Mouse (Mus musculus) testis, adult 2 months (tissue): ENCODE results near the gene Arhgap31. TPM values are rescaled to one million over a fixed set of nuclear protein-coding genes. Genes with fewer than 3 reads are reported as not detected.

Experiments
- H3K27ac ChIP-seq: fragments of 200-500 bp; 2 replicates; pipeline ENCODE4 v1.5.1; 2012; ENCODE audit warnings: low read depth, low read length; ENCODE audit not compliant: control insufficient read depth, insufficient read depth
- H3K27me3 ChIP-seq: fragments of 200-500 bp; 2 replicates; pipeline ENCODE4 v1.6.1; 2012; ENCODE audit warnings: mild to moderate bottlenecking, low read length, moderate library complexity; ENCODE audit not compliant: control insufficient read depth, insufficient read depth
- H3K36me3 ChIP-seq: fragments of 200-500 bp; 2 replicates; pipeline ENCODE4 v1.6.1; 2012; ENCODE audit warnings: mild to moderate bottlenecking, low read length; ENCODE audit not compliant: control insufficient read depth, insufficient read depth
- H3K4me1 ChIP-seq: fragments of 200-500 bp; 2 replicates; pipeline ENCODE4 v1.6.1; 2012; ENCODE audit warnings: low read length; ENCODE audit not compliant: control insufficient read depth, insufficient read depth
- H3K4me3 ChIP-seq: fragments of 200-500 bp; 2 replicates; pipeline ENCODE4 v1.5.1; 2012; ENCODE audit warnings: low read depth, mild to moderate bottlenecking, low read length, moderate library complexity, mixed read lengths; ENCODE audit not compliant: control insufficient read depth
- CTCF ChIP-seq: fragments of 200-500 bp; IDR thresholded peaks from 2 replicates; pipeline ENCODE4 v1.5.1; 2012; ENCODE audit warnings: low read depth, mild to moderate bottlenecking, inconsistent platforms, low read length, moderate library complexity; ENCODE audit not compliant: control insufficient read depth, insufficient read depth, insufficient replicate concordance
- POLR2A ChIP-seq: fragments of 200-500 bp; IDR thresholded peaks from 2 replicates; pipeline ENCODE4 v1.6.1; 2012; ENCODE audit warnings: low read depth, mild to moderate bottlenecking, inconsistent platforms, low read length, moderate library complexity; ENCODE audit not compliant: control insufficient read depth
- polyA plus RNA-seq: library from polyadenylated mRNA; depleted of rRNA; stranded (reverse); fragments of >200 nt; gene quantifications from 2 replicates; pipeline ENCODE4 v1.2.3, GENCODE M21; 2012

Gene Arhgap31
- polyA plus RNA-seq, 1 experiment = 2.6 TPM

- Histone ChIP-seq H3K4me1 (no peaks in the 10 kb centered on the region), H3K27ac (no peak overlapping the region), H3K4me3 (no peak overlapping the region), H3K36me3 (no peaks in the 10 kb centered on the region), H3K27me3 (no peaks in the 10 kb centered on the region)
- TF ChIP-seq POLR2A (no peak), CTCF (no peak)
Measured at GRCm38 (mm10) chr16:38662575-38662974, 50.5 kb downstream of the Arhgap31 start.

- Histone ChIP-seq H3K36me3 (no peaks in the 10 kb centered on the region), H3K4me3 (no peak overlapping the region), H3K4me1 (peaks cover 11% of the 10 kb centered on the region), H3K27me3 (no peaks in the 10 kb centered on the region), H3K27ac (no peak overlapping the region; the same call in 1 of the 2 replicates)
- TF ChIP-seq CTCF (no peak), POLR2A (no peak)
Measured at GRCm38 (mm10) chr16:38654308-38654707, 58.8 kb downstream of the Arhgap31 start.

GRCm38 (mm10) chr16:38653390-38653871 is 59.6 kb downstream of the Arhgap31 start:
- Histone ChIP-seq H3K27me3 (no peaks in the 10 kb centered on the region), H3K4me1 (peaks cover 11% of the 10 kb centered on the region), H3K27ac (peak overlapping the region; percentile 71), H3K4me3 (no peak overlapping the region), H3K36me3 (no peaks in the 10 kb centered on the region)
- TF ChIP-seq POLR2A (0 out of 2 replicates have a peak, but pooled peaks have one; percentile 14), CTCF (no peak)

- Histone ChIP-seq H3K27ac (no peak overlapping the region), H3K36me3 (no peaks in the 10 kb centered on the region), H3K4me1 (peaks cover 11% of the 10 kb centered on the region), H3K4me3 (no peak overlapping the region), H3K27me3 (no peaks in the 10 kb centered on the region)
- TF ChIP-seq POLR2A (no peak), CTCF (no peak)
Measured at GRCm38 (mm10) chr16:38652653-38653052, 60.4 kb downstream of the Arhgap31 start.

- H3K4me3 ChIP-seq = no peak overlapping the region
- no peaks in the 10 kb centered on the region for H3K36me3 ChIP-seq
- peaks cover 11% of the 10 kb centered on the region for H3K4me1 ChIP-seq
- no peak overlapping the region for H3K27ac ChIP-seq
- no peaks in the 10 kb centered on the region for H3K27me3 ChIP-seq
- TF ChIP-seq CTCF = no peak
- TF ChIP-seq POLR2A = no peak
Measured at GRCm38 (mm10) chr16:38651721-38652231, 61.3 kb downstream of the Arhgap31 start.

- no peak overlapping the region for H3K4me3 ChIP-seq
- no peaks in the 10 kb centered on the region for H3K27me3 ChIP-seq
- no peaks in the 10 kb centered on the region for H3K36me3 ChIP-seq
- H3K27ac ChIP-seq = no peak overlapping the region; the same call in 1 of the 2 replicates
- TF ChIP-seq POLR2A (no peak), CTCF (no peak)
- H3K4me1 ChIP-seq = peaks cover 11% of the 10 kb centered on the region
Measured at GRCm38 (mm10) chr16:38651306-38651705, 61.8 kb downstream of the Arhgap31 start.

GRCm38 (mm10) chr16:38649431-38649827 is 63.6 kb downstream of the Arhgap31 start:
- Histone ChIP-seq H3K4me1 (peaks cover 11% of the 10 kb centered on the region), H3K27ac (no peak overlapping the region), H3K27me3 (no peaks in the 10 kb centered on the region), H3K4me3 (no peak overlapping the region), H3K36me3 (no peaks in the 10 kb centered on the region)
- TF ChIP-seq POLR2A = no peak
- no peak for TF ChIP-seq CTCF

GRCm38 (mm10) chr16:38648783-38649430 is 64.2 kb downstream of the Arhgap31 start:
- no peaks in the 10 kb centered on the region for H3K36me3 ChIP-seq
- H3K27ac ChIP-seq = no peak overlapping the region
- TF ChIP-seq CTCF (no peak), POLR2A (no peak)
- no peak overlapping the region for H3K4me3 ChIP-seq
- H3K27me3 ChIP-seq = no peaks in the 10 kb centered on the region
- H3K4me1 ChIP-seq = peaks cover 11% of the 10 kb centered on the region
